Mouse (Mus musculus) hindbrain, embryonic 15.5 days (tissue): ENCODE data around the gene Tmem208. TPM values are rescaled to one million over a fixed set of nuclear protein-coding genes. Genes with fewer than 3 reads are reported as not detected.
A peak's percentile ranks its signal among the peaks of the same experiment; 100 is the strongest.

ENCODE experiments used
- ATAC-seq: fragments of 200-750 bp; cut with Nextera tagmentation; 2 replicates; pipeline ENCODE4 v1.8.0; 2017; ENCODE audit warnings: low read depth, moderate number of reproducible peaks, moderate TSS enrichment; ENCODE audit not compliant: low FRiP score
- H3K27ac ChIP-seq: fragments of 300-500 bp; sonication (generic); replicated peaks from 2 replicates; pipeline ENCODE4 v1.5.1; 2015; ENCODE audit warnings: mild to moderate bottlenecking, inconsistent platforms
- H3K27me3 ChIP-seq: fragments of 300-500 bp; sonication (generic); 2 replicates; pipeline ENCODE4 v1.6.1; 2015; ENCODE audit warnings: control low read depth, inconsistent platforms
- H3K36me3 ChIP-seq: fragments of 300-500 bp; sonication (generic); 2 replicates; pipeline ENCODE4 v1.6.1; 2015; ENCODE audit warnings: control low read depth, inconsistent platforms
- H3K4me1 ChIP-seq: fragments of 300-500 bp; sonication (generic); replicated peaks from 2 replicates; pipeline ENCODE4 v1.6.1; 2015; ENCODE audit warnings: control low read depth, inconsistent platforms
- H3K4me2 ChIP-seq: fragments of 300-500 bp; sonication (generic); 2 replicates; pipeline ENCODE4 v1.6.1; 2015; ENCODE audit warnings: moderate library complexity, mild to moderate bottlenecking, inconsistent platforms
- H3K4me3 ChIP-seq: fragments of 300-500 bp; sonication (generic); 2 replicates; pipeline ENCODE4 v1.5.1; 2015; ENCODE audit warnings: mild to moderate bottlenecking, inconsistent platforms
- H3K9ac ChIP-seq: fragments of 300-500 bp; sonication (generic); 2 replicates; pipeline ENCODE4 v1.6.1; 2015; ENCODE audit warnings: inconsistent platforms
- H3K9me3 ChIP-seq: fragments of 300-500 bp; sonication (generic); 2 replicates; pipeline ENCODE4 v1.6.1; 2016; ENCODE audit warnings: control low read depth, inconsistent platforms
- WGBS: fragments of 180-500 bp; shearing (Covaris S2); methylation state at CpG from one replicate; pipeline ENCODE4 v1.1.7; 2015; 5-methylcytosine and 5-hydroxymethylcytosine counted together
- microRNA counts: library from miRNA; unstranded; fragments of <30 nt; microRNA quantifications from one replicate; lab custom pipeline; 2016
- microRNA-seq: library from miRNA; unstranded; fragments of <30 nt; microRNA quantifications from one replicate; pipeline ENCODE4, GENCODE M21; 2016
- polyA plus RNA-seq: library from polyadenylated mRNA; unstranded; fragments of >200 nt; fragmentation: Nextera tagmentation; extraction: Ambion mirVana; gene quantifications from 2 replicates; pipeline ENCODE4 v1.2.1, GENCODE M21; 2015

The Tmem208 gene
- polyA plus RNA-seq, 1 experiment from 2014 or later, result 143 TPM

GRCm38 (mm10) chr8:105367107-105367506 lies 41.0 kb downstream of the Tmem208 start:
- no peak overlapping the region for H3K4me2 ChIP-seq
- H3K9ac ChIP-seq, result no peak overlapping the region
- no peaks in the 10 kb centered on the region for H3K9me3 ChIP-seq
- no peaks in the 10 kb centered on the region for H3K27me3 ChIP-seq
- no peak for ATAC-seq
- WGBS, result 68% methylated on average over 2 of the region's 2 CpGs
- H3K36me3 ChIP-seq, result peaks cover 39% of the 10 kb centered on the region
- no peak overlapping the region for H3K4me3 ChIP-seq
- H3K27ac ChIP-seq, result no peak overlapping the region
- no peaks in the 10 kb centered on the region for H3K4me1 ChIP-seq

GRCm38 (mm10) chr8:105372473-105372872 lies 46.3 kb downstream of the Tmem208 start:
- no peaks in the 10 kb centered on the region for H3K27me3 ChIP-seq
- H3K4me3 ChIP-seq, result no peak overlapping the region
- no peak for ATAC-seq
- WGBS, result 79% methylated on average over 9 of the region's 9 CpGs
- H3K9me3 ChIP-seq, result no peaks in the 10 kb centered on the region
- H3K9ac ChIP-seq, result no peak overlapping the region
- H3K27ac ChIP-seq, result no peak overlapping the region
- no peak overlapping the region for H3K4me2 ChIP-seq
- peaks cover 6% of the 10 kb centered on the region; the same call in 1 of the 2 replicates for H3K4me1 ChIP-seq
- peaks cover 6% of the 10 kb centered on the region; the same call in 1 of the 2 replicates for H3K36me3 ChIP-seq

GRCm38 (mm10) chr8:105373032-105373431 lies 46.9 kb downstream of the Tmem208 start, which contains the start of gene Plekhg4:
Gene Plekhg4 (plus strand): TSS chr8:105373274.
- WGBS, result 71% methylated on average over 2 of the region's 2 CpGs
- H3K27ac ChIP-seq, result no peak within 1 kb of the TSS
- peaks cover 6% of the 10 kb centered on the region; the same call in 1 of the 2 replicates for H3K36me3 ChIP-seq
- no peak within 1 kb of the TSS for H3K4me3 ChIP-seq
- no peaks in the 10 kb centered on the region for H3K27me3 ChIP-seq
- no peak for ATAC-seq
- peaks cover 6% of the 10 kb centered on the region; the same call in 1 of the 2 replicates for H3K4me1 ChIP-seq
- peak within 1 kb of the TSS; percentile 51 for H3K4me2 ChIP-seq
- H3K9me3 ChIP-seq, result no peaks in the 10 kb centered on the region
- no peak within 1 kb of the TSS for H3K9ac ChIP-seq

- Histone ChIP-seq H3K36me3 (no peaks in the 10 kb centered on the region), H3K4me3 (peak overlapping the region; percentile 15), H3K27ac (no peak overlapping the region), H3K4me2 (peak overlapping the region; percentile 51), H3K27me3 (no peaks in the 10 kb centered on the region), H3K9ac (no peak overlapping the region), H3K4me1 (peaks cover 15% of the 10 kb centered on the region; the same call in 1 of the 2 replicates), H3K9me3 (no peaks in the 10 kb centered on the region)
- no peak; the same call in 1 of the 2 replicates for ATAC-seq
- WGBS, result 27% methylated on average over 33 of the region's 33 CpGs
These were observed 48.4 kb downstream of the Tmem208 start for GRCm38 (mm10) chr8:105374513-105374966.

GRCm38 (mm10) chr8:105378673-105379072 lies 52.5 kb downstream of the Tmem208 start:
- H3K27ac ChIP-seq, result no peak overlapping the region
- H3K4me2 ChIP-seq, result no peak overlapping the region
- no peak overlapping the region for H3K4me3 ChIP-seq
- no peaks in the 10 kb centered on the region for H3K27me3 ChIP-seq
- no peak overlapping the region for H3K9ac ChIP-seq
- no peaks in the 10 kb centered on the region for H3K36me3 ChIP-seq
- H3K9me3 ChIP-seq, result no peaks in the 10 kb centered on the region
- ATAC-seq, result no peak
- 50% methylated on average over 19 of the region's 19 CpGs for WGBS
- H3K4me1 ChIP-seq, result peaks cover 15% of the 10 kb centered on the region; the same call in 1 of the 2 replicates

- H3K27ac ChIP-seq, result no peak overlapping the region
- no peaks in the 10 kb centered on the region for H3K9me3 ChIP-seq
- H3K4me3 ChIP-seq, result no peak overlapping the region
- WGBS, result 83% methylated on average over 12 of the region's 12 CpGs
- no peak overlapping the region for H3K4me2 ChIP-seq
- H3K4me1 ChIP-seq, result peaks cover 9% of the 10 kb centered on the region; the same call in 1 of the 2 replicates
- no peak overlapping the region for H3K9ac ChIP-seq
- H3K36me3 ChIP-seq, result no peaks in the 10 kb centered on the region
- ATAC-seq, result no peak
- H3K27me3 ChIP-seq, result no peaks in the 10 kb centered on the region
These were observed 54.2 kb downstream of the Tmem208 start for GRCm38 (mm10) chr8:105380308-105380707.

- no peak for ATAC-seq
- H3K9me3 ChIP-seq, result no peaks in the 10 kb centered on the region
- no peak overlapping the region for H3K27ac ChIP-seq
- H3K4me1 ChIP-seq, result no peaks in the 10 kb centered on the region; the same call in 1 of the 2 replicates
- H3K9ac ChIP-seq, result no peak overlapping the region
- H3K27me3 ChIP-seq, result no peaks in the 10 kb centered on the region
- H3K36me3 ChIP-seq, result no peaks in the 10 kb centered on the region
- 93% methylated on average over 2 of the region's 2 CpGs for WGBS
- no peak overlapping the region for H3K4me2 ChIP-seq
- no peak overlapping the region for H3K4me3 ChIP-seq
These were observed 57.9 kb downstream of the Tmem208 start for GRCm38 (mm10) chr8:105384070-105384469.

MicroRNA genes within 50 kb of the gene (microRNA counts, 519-probe panel; counts per million panel counts)
- microRNA mmu-miR-328 (lab: Ali Mortazavi, UCI), result 2,751 counts per million, percentile 52 among the panel's probes with 10 or more counts

Small RNA genes lying within 50 kb of the gene (microRNA-seq; reads per million reads assigned to microRNA genes)
- gene Gm27320 (not detected), gene Mir328 (305 reads per million, percentile 65 among the genes with 10 or more reads in this experiment)

Other genes starting within 250 kb of the Tmem208 start
- not detected in 2 replicates for gene Ces3b, start 242.6 kb upstream of the Tmem208 start, polyA plus RNA-seq
- 0.13 TPM in 1 of 2 replicates, not detected in the other for gene Ces4a, start 194.6 kb upstream of the Tmem208 start, polyA plus RNA-seq
- 28.8 and 29.0 TPM in 2 replicates for gene Cbfb, start 155.7 kb upstream of the Tmem208 start, polyA plus RNA-seq
- gene D230025D16Rik, start 101.2 kb upstream of the Tmem208 start, polyA plus RNA-seq, result 28.5 and 29.2 TPM in 2 replicates
- 9.9 TPM in 2 replicates for gene B3gnt9, start 71.2 kb upstream of the Tmem208 start, polyA plus RNA-seq
- 18.3 and 19.3 TPM in 2 replicates for gene Tradd, start 61.7 kb upstream of the Tmem208 start, polyA plus RNA-seq
- 1.3 and 1.6 TPM in 2 replicates for gene Fbxl8, start 61.7 kb upstream of the Tmem208 start, polyA plus RNA-seq
- gene Hsf4, start 56.6 kb upstream of the Tmem208 start, polyA plus RNA-seq, result 0.54 and 0.76 TPM in 2 replicates
- gene Nol3, start 50.2 kb upstream of the Tmem208 start, polyA plus RNA-seq, result 5.2 and 5.7 TPM in 2 replicates
- 124 and 146 TPM in 2 replicates for gene 4931428F04Rik, start 36.5 kb upstream of the Tmem208 start, polyA plus RNA-seq
- gene Exoc3l, start 30.3 kb upstream of the Tmem208 start, polyA plus RNA-seq, result 11.6 and 14.2 TPM in 2 replicates
- gene E2f4, start 28.7 kb upstream of the Tmem208 start, polyA plus RNA-seq, result 44.0 and 51.0 TPM in 2 replicates
- 1.3 and 1.5 TPM in 2 replicates for gene Elmo3, start 20.8 kb upstream of the Tmem208 start, polyA plus RNA-seq
- 0.80 and 0.85 TPM in 2 replicates for gene Lrrc29, start 76 bp upstream of the Tmem208 start, polyA plus RNA-seq
- 0.69 and 0.87 TPM in 2 replicates for gene Fhod1, start 21.6 kb downstream of the Tmem208 start, polyA plus RNA-seq
- 11.8 and 13.8 TPM in 2 replicates for gene Slc9a5, start 22.5 kb downstream of the Tmem208 start, polyA plus RNA-seq
- gene Plekhg4, start 46.9 kb downstream of the Tmem208 start, polyA plus RNA-seq, result 2.2 and 2.8 TPM in 2 replicates
- not detected in 2 replicates for gene Kctd19, start 87.1 kb downstream of the Tmem208 start, polyA plus RNA-seq
- 0.75 and 1.3 TPM in 2 replicates for gene Lrrc36, start 87.2 kb downstream of the Tmem208 start, polyA plus RNA-seq
- 197 and 207 TPM in 2 replicates for gene Tppp3, start 145.2 kb downstream of the Tmem208 start, polyA plus RNA-seq
- 39.8 and 41.9 TPM in 2 replicates for gene Zdhhc1, start 170.5 kb downstream of the Tmem208 start, polyA plus RNA-seq
- 7.2 and 9.7 TPM in 2 replicates for gene Hsd11b2, start 192.4 kb downstream of the Tmem208 start, polyA plus RNA-seq
- gene Atp6v0d1, start 239.7 kb downstream of the Tmem208 start, polyA plus RNA-seq, result 222 and 231 TPM in 2 replicates